Mouse (Mus musculus) bone marrow macrophage, adult 2 months (primary cell): ENCODE measurements around the gene Plekho2.

Experiments
- CTCF ChIP-seq: IDR thresholded peaks from 2 replicates; pipeline ENCODE4 v1.5.1; 2012; ENCODE audit warnings: low read depth, mild to moderate bottlenecking, low read length, moderate library complexity
- POLR2A ChIP-seq: IDR thresholded peaks from 2 replicates; pipeline ENCODE4 v1.6.1; 2012; ENCODE audit warnings: mild to moderate bottlenecking, low read depth, low read length, borderline replicate concordance

- TF ChIP-seq CTCF (no peak), POLR2A (no peak)
Measured at GRCm38 (mm10) chr9:65622826-65623225, 43.0 kb upstream of the Plekho2 start.
